ENCODE assay signal across 8 mouse cellular contexts in genomic region chr9:63666612-63667372, GRCm38 (mm10).
A peak's percentile ranks its signal among the peaks of the same experiment; 100 is the strongest.
DNase-seq lines count a peak whose midpoint lies in the region; ATAC-seq lines count a peak whose summit lies in the region.

No protein-coding gene starts in this region.

- H3K9ac ChIP-seq in kidney, embryonic 15.5 days: no peak overlapping the region

- peaks cover 79% of the 10 kb centered on the region for H3K4me1 ChIP-seq in kidney, embryonic 15.5 days

- no peak overlapping the region for H3K4me2 ChIP-seq in kidney, embryonic 15.5 days

- 39% methylated on average over 18 of the region's 18 CpGs for WGBS in kidney, embryonic 15.5 days

- peak; percentile 57 to 64 for DNase-seq in right cerebral cortex, postnatal 10 days (ENCODE audit: low spot score in 2 of 2)
- DNase-seq in right cerebral cortex, postnatal 14 days: no peak
- DNase-seq in heart, adult 9 months (ENCODE audit: low spot score in 2 of 2): peak; percentile 57 to 71
- peak; percentile 86 for DNase-seq in skeletal muscle tissue, adult 2 months (ENCODE audit: low read depth, low spot score)
- no peak for DNase-seq in right cerebral cortex, postnatal 36 days (ENCODE audit: low spot score in 2 of 2)
- no peak for DNase-seq in ovary, adult 18-20 months (ENCODE audit: low spot score)

- no peak overlapping the region for H3K4me3 ChIP-seq in kidney, embryonic 15.5 days (replicated peaks)

- peaks cover 48% of the 10 kb centered on the region for H3K36me3 ChIP-seq in kidney, embryonic 15.5 days

- H3K9me3 ChIP-seq in kidney, embryonic 15.5 days (replicated peaks): no peaks in the 10 kb centered on the region

- peak overlapping the region; percentile 70 for H3K27ac ChIP-seq in kidney, embryonic 15.5 days

- H3K27me3 ChIP-seq in kidney, embryonic 15.5 days: no peaks in the 10 kb centered on the region

- ATAC-seq in kidney, embryonic 15.5 days (replicated peaks; ENCODE audit: low FRiP score): no peak
- no peak for ATAC-seq in erythroblast, adult 5-6 weeks (replicated peaks; ENCODE audit: low FRiP score, poor library complexity, severe bottlenecking)

Comparison
In these comparisons a context has a peak if more than half of its experiments do, and no peak if none do; other contexts are left out.
1. DNase-seq: peak in right cerebral cortex, postnatal 10 days (2 of 2), heart, adult 9 months (2 of 2) and skeletal muscle tissue, adult 2 months (single experiment); none in right cerebral cortex, postnatal 14 days (single experiment), right cerebral cortex, postnatal 36 days (0 of 2) and ovary, adult 18-20 months (single experiment).